Mouse (Mus musculus): ENCODE measurements around the gene Ap2a1. TPM values are rescaled to one million over a fixed set of nuclear protein-coding genes. Genes with fewer than 3 reads are reported as not detected.

The Ap2a1 gene
- polyA plus RNA-seq, 1 experiment from 2014 or later = 71.9 TPM

GRCm38 (mm10) chr7:44868919-44869696 lies 60.2 kb downstream of the Ap2a1 start:
- Histone ChIP-seq H3K27ac (peak overlapping the region; percentile 100), H3K4me3 (peak overlapping the region; percentile 97), H3K9ac (peak overlapping the region; percentile 100), H3K36me3 (peaks cover 23% of the 10 kb centered on the region), H3K4me2 (peak overlapping the region; percentile 75), H3K9me3 (no peaks in the 10 kb centered on the region), H3K27me3 (no peaks in the 10 kb centered on the region), H3K4me1 (peaks cover 55% of the 10 kb centered on the region)
- under 1% methylated on average over 88 of the region's 108 CpGs for WGBS
- peak; percentile 52; the same call in 1 of the 2 replicates for ATAC-seq (ENCODE audit: insufficient number of reproducible peaks, low FRiP score, low TSS enrichment, low read depth)

- peak overlapping the region; percentile 75 for H3K4me2 ChIP-seq
- H3K4me1 ChIP-seq = peaks cover 60% of the 10 kb centered on the region
- H3K36me3 ChIP-seq = peaks cover 29% of the 10 kb centered on the region
- H3K9me3 ChIP-seq = no peaks in the 10 kb centered on the region
- WGBS = 6% methylated on average over 16 of the region's 16 CpGs
- H3K27ac ChIP-seq = peak overlapping the region; percentile 100
- no peak for ATAC-seq (ENCODE audit: insufficient number of reproducible peaks, low FRiP score, low TSS enrichment, low read depth)
- H3K9ac ChIP-seq = peak overlapping the region; percentile 100
- H3K4me3 ChIP-seq = peak overlapping the region; percentile 97
- no peaks in the 10 kb centered on the region for H3K27me3 ChIP-seq
These were observed 60.8 kb downstream of the Ap2a1 start for GRCm38 (mm10) chr7:44868465-44868864.

GRCm38 (mm10) chr7:44867802-44868201 lies 61.5 kb downstream of the Ap2a1 start:
- Histone ChIP-seq H3K27ac (peak overlapping the region; percentile 100), H3K27me3 (no peaks in the 10 kb centered on the region), H3K9me3 (no peaks in the 10 kb centered on the region), H3K36me3 (peaks cover 36% of the 10 kb centered on the region), H3K4me1 (peaks cover 60% of the 10 kb centered on the region), H3K9ac (peak overlapping the region; percentile 100; the same call in 1 of the 2 replicates), H3K4me3 (peak overlapping the region; percentile 97), H3K4me2 (peak overlapping the region; percentile 75)
- whole genome bisulfite sequencing = 42% methylated on average over 9 of the region's 9 CpGs
- no peak for ATAC-seq (ENCODE audit: insufficient number of reproducible peaks, low FRiP score, low TSS enrichment, low read depth)

- ATAC-seq (ENCODE audit: insufficient number of reproducible peaks, low FRiP score, low TSS enrichment, low read depth) = no peak
- Histone ChIP-seq H3K9ac (peak overlapping the region; percentile 100; the same call in 1 of the 2 replicates), H3K27me3 (no peaks in the 10 kb centered on the region), H3K9me3 (no peaks in the 10 kb centered on the region), H3K4me1 (peaks cover 63% of the 10 kb centered on the region), H3K4me2 (peak overlapping the region; percentile 75), H3K36me3 (peaks cover 42% of the 10 kb centered on the region), H3K4me3 (peak overlapping the region; percentile 97), H3K27ac (peak overlapping the region; percentile 74)
- WGBS = 57% methylated on average over 18 of the region's 19 CpGs
These were observed 62.1 kb downstream of the Ap2a1 start for GRCm38 (mm10) chr7:44867010-44867702.

GRCm38 (mm10) chr7:44866276-44867009 lies 62.9 kb downstream of the Ap2a1 start:
- Histone ChIP-seq H3K4me2 (peak overlapping the region; percentile 75), H3K9ac (peak overlapping the region; percentile 26; the same call in 1 of the 2 replicates), H3K27me3 (no peaks in the 10 kb centered on the region), H3K9me3 (no peaks in the 10 kb centered on the region), H3K27ac (peak overlapping the region; percentile 74), H3K36me3 (peaks cover 49% of the 10 kb centered on the region), H3K4me1 (peaks cover 65% of the 10 kb centered on the region), H3K4me3 (peak overlapping the region; percentile 97)
- no peak for ATAC-seq (ENCODE audit: insufficient number of reproducible peaks, low FRiP score, low TSS enrichment, low read depth)
- WGBS = 40% methylated on average over 15 of the region's 15 CpGs

- Histone ChIP-seq H3K9ac (no peak overlapping the region), H3K36me3 (peaks cover 50% of the 10 kb centered on the region), H3K4me1 (peaks cover 67% of the 10 kb centered on the region), H3K4me3 (no peak overlapping the region), H3K4me2 (no peak overlapping the region), H3K27me3 (no peaks in the 10 kb centered on the region), H3K9me3 (no peaks in the 10 kb centered on the region), H3K27ac (peak overlapping the region; percentile 74)
- WGBS = 75% methylated on average over 24 of the region's 24 CpGs
- no peak for ATAC-seq (ENCODE audit: insufficient number of reproducible peaks, low FRiP score, low TSS enrichment, low read depth)
These were observed 64.4 kb downstream of the Ap2a1 start for GRCm38 (mm10) chr7:44864595-44865542.

- H3K9ac ChIP-seq = no peak overlapping the region; the same call in 1 of the 2 replicates
- peaks cover 50% of the 10 kb centered on the region for H3K36me3 ChIP-seq
- H3K27me3 ChIP-seq = no peaks in the 10 kb centered on the region
- 0 out of 2 replicates have a peak overlapping the region, but pooled peaks have one; percentile 39 for H3K27ac ChIP-seq
- H3K4me1 ChIP-seq = peaks cover 69% of the 10 kb centered on the region
- H3K4me2 ChIP-seq = no peak overlapping the region
- no peak for ATAC-seq (ENCODE audit: insufficient number of reproducible peaks, low FRiP score, low TSS enrichment, low read depth)
- no peaks in the 10 kb centered on the region for H3K9me3 ChIP-seq
- H3K4me3 ChIP-seq = no peak overlapping the region
- WGBS = 84% methylated on average over 11 of the region's 11 CpGs
These were observed 65.3 kb downstream of the Ap2a1 start for GRCm38 (mm10) chr7:44863982-44864494.

- H3K9me3 ChIP-seq = no peaks in the 10 kb centered on the region
- H3K4me2 ChIP-seq = no peak overlapping the region
- H3K9ac ChIP-seq = no peak overlapping the region
- 91% methylated on average over 14 of the region's 14 CpGs for WGBS
- ATAC-seq (ENCODE audit: insufficient number of reproducible peaks, low FRiP score, low TSS enrichment, low read depth) = no peak
- H3K4me3 ChIP-seq = no peak overlapping the region
- peaks cover 70% of the 10 kb centered on the region for H3K4me1 ChIP-seq
- no peaks in the 10 kb centered on the region for H3K27me3 ChIP-seq
- peak overlapping the region; percentile 39 for H3K27ac ChIP-seq
- peaks cover 50% of the 10 kb centered on the region for H3K36me3 ChIP-seq
These were observed 66.1 kb downstream of the Ap2a1 start for GRCm38 (mm10) chr7:44863210-44863609.

- no peak for ATAC-seq (ENCODE audit: insufficient number of reproducible peaks, low FRiP score, low TSS enrichment, low read depth)
- 69% methylated on average over 8 of the region's 8 CpGs for WGBS
- no peak overlapping the region for H3K4me3 ChIP-seq
- no peaks in the 10 kb centered on the region for H3K27me3 ChIP-seq
- H3K27ac ChIP-seq = no peak overlapping the region
- H3K4me2 ChIP-seq = no peak overlapping the region
- peaks cover 69% of the 10 kb centered on the region for H3K4me1 ChIP-seq
- H3K9ac ChIP-seq = no peak overlapping the region
- H3K9me3 ChIP-seq = no peaks in the 10 kb centered on the region
- peaks cover 50% of the 10 kb centered on the region for H3K36me3 ChIP-seq
These were observed 66.9 kb downstream of the Ap2a1 start for GRCm38 (mm10) chr7:44862434-44862833.

- no peak for ATAC-seq (ENCODE audit: insufficient number of reproducible peaks, low FRiP score, low TSS enrichment, low read depth)
- Histone ChIP-seq H3K4me1 (peaks cover 62% of the 10 kb centered on the region), H3K36me3 (peaks cover 50% of the 10 kb centered on the region), H3K9me3 (no peaks in the 10 kb centered on the region), H3K4me3 (no peak overlapping the region), H3K4me2 (no peak overlapping the region), H3K27ac (peak overlapping the region; percentile 68), H3K27me3 (no peaks in the 10 kb centered on the region), H3K9ac (no peak overlapping the region)
- WGBS = 76% methylated on average over 14 of the region's 14 CpGs
These were observed 67.9 kb downstream of the Ap2a1 start for GRCm38 (mm10) chr7:44861429-44861816.

Data from limb, embryonic 15.5 days (tissue).